Mouse (Mus musculus) limb, embryonic 12.5 days (tissue): ENCODE results near the gene Fgd6. TPM values are rescaled to one million over a fixed set of nuclear protein-coding genes. Genes with fewer than 3 reads are reported as not detected.

Experiments
- polyA plus RNA-seq: library from polyadenylated mRNA; unstranded; fragments of >200 nt; fragmentation: Nextera tagmentation; extraction: Ambion mirVana; gene quantifications from 2 replicates; pipeline ENCODE4 v1.2.1, GENCODE M21; 2016

The Fgd6 gene
- polyA plus RNA-seq, 1 experiment from 2014 or later: 4.6 TPM

Other genes with a start within 250 kb of the Fgd6 start
- gene Usp44, start 204.4 kb upstream of the Fgd6 start, polyA plus RNA-seq: 1.4 TPM in 2 replicates
- 207 TPM in 2 replicates for gene Metap2, start 138.9 kb upstream of the Fgd6 start, polyA plus RNA-seq
- gene Vezt, start 184 bp upstream of the Fgd6 start, polyA plus RNA-seq: 30.0 and 33.2 TPM in 2 replicates
- 11.4 and 12.4 TPM in 2 replicates for gene Nr2c1, start 112.0 kb downstream of the Fgd6 start, polyA plus RNA-seq
- 449 and 455 TPM in 2 replicates for gene Ndufa12, start 162.7 kb downstream of the Fgd6 start, polyA plus RNA-seq